In genomic region chr4:88878246-88878645, GRCm38 (mm10) we compare ENCODE assay signal across 11 mouse cellular contexts. TPM values are rescaled to one million over a fixed set of nuclear protein-coding genes. Genes with fewer than 3 reads are reported as not detected.
A peak's percentile ranks its signal among the peaks of the same experiment; 100 is the strongest.
DNase-seq lines count a peak whose midpoint lies in the region; ATAC-seq lines count a peak whose summit lies in the region.
"Had no signal": no experiment of that assay in that cellular context is flagged by ENCODE, and none has a peak within 500 bp of the region (broad histone marks: within the 10 kb centered on the region; RNA-seq: fewer than 3 reads in every experiment).

No protein-coding gene starts in this region.

- no peak overlapping the region for H3K27ac ChIP-seq in liver, embryonic 12.5 days
- H3K27ac ChIP-seq: limb, embryonic 10.5 days had no signal

- H3K9ac ChIP-seq in liver, embryonic 12.5 days = no peak overlapping the region

- peak overlapping the region; percentile 48 for H3K4me2 ChIP-seq in liver, embryonic 12.5 days

- DNase-seq in retina, postnatal 1 day = peak; percentile 9
- DNase-seq in retina, embryonic 14.5 days (ENCODE audit: low spot score) = no peak
- DNase-seq in thymus, postnatal 25 days = peak; percentile 14
- no peak for DNase-seq in layer of hippocampus, postnatal 36 days
- no peak for DNase-seq in right cerebral cortex, postnatal 36 days (ENCODE audit: low spot score in 2 of 2)
- DNase-seq in frontal cortex, postnatal 10 days (ENCODE audit: low spot score in 2 of 2) = no peak

- 10% methylated on average over 10 of the region's 10 CpGs for WGBS in liver, embryonic 12.5 days (ENCODE audit: insufficient replicate concordance)

- no peak overlapping the region for H3K4me3 ChIP-seq in liver, embryonic 12.5 days
- H3K4me3 ChIP-seq: limb, embryonic 10.5 days had no signal

- no peaks in the 10 kb centered on the region for H3K27me3 ChIP-seq in liver, embryonic 12.5 days (replicated peaks)

- H3K4me1 ChIP-seq in liver, embryonic 12.5 days = peaks cover 36% of the 10 kb centered on the region
- H3K4me1 ChIP-seq: limb, embryonic 10.5 days had no signal

- no peaks in the 10 kb centered on the region for H3K36me3 ChIP-seq in liver, embryonic 12.5 days
- H3K36me3 ChIP-seq: limb, embryonic 10.5 days had no signal

- H3K9me3 ChIP-seq in liver, embryonic 12.5 days (replicated peaks) = no peaks in the 10 kb centered on the region
- H3K9me3 ChIP-seq: limb, embryonic 10.5 days had no signal

- peak; percentile 83 to 85 for ATAC-seq in hematopoietic stem cell, adult 5-6 weeks (replicated peaks in 1 of 2; ENCODE audit: insufficient read depth in 1 of 2, low FRiP score in 2 of 2, low TSS enrichment in 1 of 2, low read depth in 1 of 2, poor library complexity in 2 of 2, severe bottlenecking in 2 of 2)
- peak; percentile 70 for ATAC-seq in liver, embryonic 12.5 days
- ATAC-seq: hindbrain, embryonic 16.5 days had no signal

RNA-seq across cellular contexts. Expression of gene Ifne, which starts 1.8 kb away (rescaled TPM):
- not detected in 2 replicates for total RNA-seq in hematopoietic stem cell, adult 5-6 weeks (2017)
- not detected in 2 replicates for polyA plus RNA-seq in liver, embryonic 12.5 days (2016; fragmentation: Nextera tagmentation; extraction: Ambion mirVana)
- total RNA-seq in layer of hippocampus, postnatal 36 days (2021) = not detected
- polyA plus RNA-seq: brain, embryonic 14.5 days; hindbrain, embryonic 16.5 days; limb, embryonic 10.5 days had no signal

RNA-seq across cellular contexts. Expression of gene Ifna1, which starts 28.4 kb away (rescaled TPM):
- not detected in 2 replicates for total RNA-seq in hematopoietic stem cell, adult 5-6 weeks (2017)
- polyA plus RNA-seq in liver, embryonic 12.5 days (2016; fragmentation: Nextera tagmentation; extraction: Ambion mirVana) = not detected in 2 replicates
- not detected for total RNA-seq in layer of hippocampus, postnatal 36 days (2021)
- polyA plus RNA-seq: brain, embryonic 14.5 days; hindbrain, embryonic 16.5 days; limb, embryonic 10.5 days had no signal

RNA-seq across cellular contexts. Expression of gene Ifna4, which starts 36.6 kb away (rescaled TPM):
- not detected in 2 replicates for total RNA-seq in hematopoietic stem cell, adult 5-6 weeks (2017)
- not detected in 2 replicates for polyA plus RNA-seq in liver, embryonic 12.5 days (2016; fragmentation: Nextera tagmentation; extraction: Ambion mirVana)
- total RNA-seq in layer of hippocampus, postnatal 36 days (2021) = not detected
- polyA plus RNA-seq: brain, embryonic 14.5 days; hindbrain, embryonic 16.5 days; limb, embryonic 10.5 days had no signal

RNA-seq across cellular contexts. Expression of gene Ifna5, which starts 42.9 kb away (rescaled TPM):
- total RNA-seq in hematopoietic stem cell, adult 5-6 weeks (2017) = not detected in 2 replicates
- polyA plus RNA-seq in liver, embryonic 12.5 days (2016; fragmentation: Nextera tagmentation; extraction: Ambion mirVana) = not detected in 2 replicates
- not detected for total RNA-seq in layer of hippocampus, postnatal 36 days (2021)
- polyA plus RNA-seq: brain, embryonic 14.5 days; hindbrain, embryonic 16.5 days; limb, embryonic 10.5 days had no signal

RNA-seq across cellular contexts. Expression of gene Ifna6, which starts 51.0 kb away (rescaled TPM):
- not detected in 2 replicates for total RNA-seq in hematopoietic stem cell, adult 5-6 weeks (2017)
- polyA plus RNA-seq in liver, embryonic 12.5 days (2016; fragmentation: Nextera tagmentation; extraction: Ambion mirVana) = not detected in 2 replicates
- total RNA-seq in layer of hippocampus, postnatal 36 days (2021) = not detected
- polyA plus RNA-seq: brain, embryonic 14.5 days; hindbrain, embryonic 16.5 days; limb, embryonic 10.5 days had no signal

Comparison
In these comparisons a context has a peak if more than half of its experiments do, and no peak if none do; other contexts are left out.
1. DNase-seq: peak in retina, postnatal 1 day (single experiment) and thymus, postnatal 25 days (single experiment); none in retina, embryonic 14.5 days (single experiment), layer of hippocampus, postnatal 36 days (0 of 2), right cerebral cortex, postnatal 36 days (0 of 2) and frontal cortex, postnatal 10 days (0 of 2).